Mouse (Mus musculus) small intestine, adult 2 months (tissue): ENCODE data around the gene Arhgef19. TPM values are rescaled to one million over a fixed set of nuclear protein-coding genes. Genes with fewer than 3 reads are reported as not detected.

Experiments
- H3K27ac ChIP-seq: fragments of 200-500 bp; 2 replicates; pipeline ENCODE4 v1.5.1; 2012; ENCODE audit warnings: low read depth, low read length, control low read depth, inconsistent platforms; ENCODE audit not compliant: insufficient read depth
- H3K27me3 ChIP-seq: fragments of 200-500 bp; 2 replicates; pipeline ENCODE4 v1.6.1; 2012; ENCODE audit warnings: mild to moderate bottlenecking, moderate library complexity, low read length, inconsistent platforms; ENCODE audit not compliant: control insufficient read depth, insufficient read depth
- H3K36me3 ChIP-seq: fragments of 200-500 bp; 2 replicates; pipeline ENCODE4 v1.6.1; 2012; ENCODE audit warnings: mild to moderate bottlenecking, low read length, control low read depth, inconsistent platforms; ENCODE audit not compliant: control insufficient read depth, insufficient read depth
- H3K4me1 ChIP-seq: fragments of 200-500 bp; 2 replicates; pipeline ENCODE4 v1.6.1; 2012; ENCODE audit warnings: low read length, inconsistent platforms, mixed read lengths; ENCODE audit not compliant: control insufficient read depth, insufficient read depth, insufficient read length
- H3K4me3 ChIP-seq: fragments of 200-500 bp; 2 replicates; pipeline ENCODE4 v1.5.1; 2012; ENCODE audit warnings: low read depth, mild to moderate bottlenecking, control low read depth, inconsistent platforms, low read length, moderate library complexity
- CTCF ChIP-seq: fragments of 200-500 bp; IDR thresholded peaks from 2 replicates; pipeline ENCODE4 v1.5.1; 2012; ENCODE audit warnings: low read depth, mild to moderate bottlenecking, control low read depth, inconsistent platforms, low read length, moderate library complexity, mixed read lengths; ENCODE audit not compliant: insufficient replicate concordance, insufficient read length; ENCODE audit errors: extremely low read depth
- POLR2A ChIP-seq: fragments of 200-500 bp; IDR thresholded peaks from 2 replicates; pipeline ENCODE4 v1.6.1; 2012; ENCODE audit warnings: low read depth, mild to moderate bottlenecking, control low read depth, inconsistent platforms, low read length, moderate library complexity
- WGBS: fragments of 180-500 bp; shearing (Covaris S2); methylation state at CpG from one replicate; pipeline ENCODE4 v1.1.7; 2018; 5-methylcytosine and 5-hydroxymethylcytosine counted together
- polyA plus RNA-seq: library from polyadenylated mRNA; depleted of rRNA; stranded (reverse); fragments of >200 nt; gene quantifications from 2 replicates; pipeline ENCODE4 v1.2.3, GENCODE M21; 2012

Gene Arhgef19
- polyA plus RNA-seq, 1 experiment, result 48.8 TPM

GRCm38 (mm10) chr4:141267837-141268236 is 28.5 kb downstream of the Arhgef19 start:
- WGBS, result 44% methylated on average over 9 of the region's 9 CpGs
- no peak overlapping the region for H3K27ac ChIP-seq
- no peak overlapping the region for H3K4me3 ChIP-seq
- H3K36me3 ChIP-seq, result no peaks in the 10 kb centered on the region
- H3K4me1 ChIP-seq, result peaks cover 10% of the 10 kb centered on the region
- H3K27me3 ChIP-seq, result no peaks in the 10 kb centered on the region
- TF ChIP-seq CTCF (peak; percentile 85; the same call in 1 of the 2 replicates), POLR2A (no peak)

- no peak overlapping the region for H3K4me3 ChIP-seq
- H3K4me1 ChIP-seq, result peaks cover 13% of the 10 kb centered on the region
- H3K27me3 ChIP-seq, result no peaks in the 10 kb centered on the region
- no peaks in the 10 kb centered on the region for H3K36me3 ChIP-seq
- H3K27ac ChIP-seq, result no peak overlapping the region
- peak; percentile 31; the same call in 1 of the 2 replicates for TF ChIP-seq CTCF
- no peak for TF ChIP-seq POLR2A
- WGBS, result 83% methylated on average over 4 of the region's 4 CpGs
Measured at GRCm38 (mm10) chr4:141268350-141268749, 29.1 kb downstream of the Arhgef19 start.

GRCm38 (mm10) chr4:141269080-141269479 is 29.8 kb downstream of the Arhgef19 start:
- no peaks in the 10 kb centered on the region for H3K27me3 ChIP-seq
- TF ChIP-seq POLR2A, result no peak
- peak; percentile 25; the same call in 1 of the 2 replicates for TF ChIP-seq CTCF
- 42% methylated on average over 6 of the region's 6 CpGs for WGBS

GRCm38 (mm10) chr4:141270201-141270940 is 31.1 kb downstream of the Arhgef19 start:
- peaks cover 16% of the 10 kb centered on the region for H3K4me1 ChIP-seq
- TF ChIP-seq CTCF, result no peak
- H3K27me3 ChIP-seq, result no peaks in the 10 kb centered on the region
- H3K4me3 ChIP-seq, result no peak overlapping the region
- H3K27ac ChIP-seq, result no peak overlapping the region
- WGBS, result 88% methylated on average over 15 of the region's 15 CpGs
- no peaks in the 10 kb centered on the region for H3K36me3 ChIP-seq

More at GRCm38 (mm10) chr4:141269080-141269479, 29.8 kb downstream of the Arhgef19 start:
- no peak overlapping the region for H3K4me3 ChIP-seq
- no peaks in the 10 kb centered on the region for H3K36me3 ChIP-seq
- H3K27ac ChIP-seq, result no peak overlapping the region
- peaks cover 17% of the 10 kb centered on the region for H3K4me1 ChIP-seq

- H3K27me3 ChIP-seq, result no peaks in the 10 kb centered on the region
- H3K4me1 ChIP-seq, result peaks cover 15% of the 10 kb centered on the region
- WGBS, result 84% methylated on average over 5 of the region's 7 CpGs
- peak overlapping the region; percentile 45; the same call in 1 of the 2 replicates for H3K27ac ChIP-seq
- TF ChIP-seq CTCF, result 0 out of 2 replicates have a peak, but pooled peaks have one; percentile 16
- no peak for TF ChIP-seq POLR2A
- H3K36me3 ChIP-seq, result no peaks in the 10 kb centered on the region
- no peak overlapping the region for H3K4me3 ChIP-seq
Measured at GRCm38 (mm10) chr4:141271228-141271627, 31.9 kb downstream of the Arhgef19 start.

- Histone ChIP-seq H3K4me1 (peaks cover 15% of the 10 kb centered on the region), H3K27ac (peak overlapping the region; percentile 45; the same call in 1 of the 2 replicates), H3K4me3 (no peak overlapping the region), H3K36me3 (no peaks in the 10 kb centered on the region), H3K27me3 (no peaks in the 10 kb centered on the region)
- WGBS, result 66% methylated on average over 6 of the region's 6 CpGs
- no peak for TF ChIP-seq POLR2A
- TF ChIP-seq CTCF, result no peak
Measured at GRCm38 (mm10) chr4:141271721-141272120, 32.4 kb downstream of the Arhgef19 start.

- Histone ChIP-seq H3K4me3 (peak overlapping the region; percentile 45), H3K36me3 (no peaks in the 10 kb centered on the region), H3K4me1 (peaks cover 24% of the 10 kb centered on the region), H3K27me3 (no peaks in the 10 kb centered on the region), H3K27ac (peak overlapping the region; percentile 39)
- TF ChIP-seq CTCF (no peak), POLR2A (no peak)
- 16% methylated on average over 14 of the region's 14 CpGs for WGBS
Measured at GRCm38 (mm10) chr4:141272878-141273277, 33.6 kb downstream of the Arhgef19 start.
